Mouse (Mus musculus) heart, adult 2 months (tissue): ENCODE data around the gene Cubn. TPM values are rescaled to one million over a fixed set of nuclear protein-coding genes. Genes with fewer than 3 reads are reported as not detected.
A peak's percentile ranks its signal among the peaks of the same experiment; 100 is the strongest.

Experiments used
- DNase-seq, 2 experiments: peaks; one replicate each; pipeline ENCODE4 v3.0.0; 2021
- H3K27ac ChIP-seq: fragments of 200-600 bp; 2 replicates; pipeline ENCODE4 v1.8.1; 2022
- H3K27me3 ChIP-seq: fragments of 200-500 bp; 2 replicates; pipeline ENCODE4 v1.6.1; 2012; ENCODE audit warnings: mild to moderate bottlenecking, low read length, inconsistent platforms, mixed read lengths; ENCODE audit not compliant: control insufficient read depth, insufficient read depth
- H3K36me3 ChIP-seq: fragments of 200-500 bp; 2 replicates; pipeline ENCODE4 v1.6.1; 2012; ENCODE audit warnings: low read length, inconsistent platforms; ENCODE audit not compliant: control insufficient read depth, insufficient read depth
- H3K4me1 ChIP-seq: fragments of 200-500 bp; 2 replicates; pipeline ENCODE4 v1.6.1; 2011; ENCODE audit warnings: low read length; ENCODE audit not compliant: control insufficient read depth, insufficient read depth
- H3K4me3 ChIP-seq: fragments of 200-600 bp; 2 replicates; pipeline ENCODE4 v1.8.1; 2022
- H3K79me2 ChIP-seq: fragments of 200-500 bp; replicated peaks from 2 replicates; pipeline ENCODE4 v1.6.1; 2012; ENCODE audit warnings: mild to moderate bottlenecking, inconsistent platforms, low read length, moderate library complexity, mixed read lengths; ENCODE audit not compliant: control insufficient read depth, insufficient read depth
- H3K9ac ChIP-seq: fragments of 200-500 bp; 2 replicates; pipeline ENCODE4 v1.6.1; 2012; ENCODE audit warnings: low read depth, mild to moderate bottlenecking, control low read depth, inconsistent platforms, low read length, mixed read lengths
- CTCF ChIP-seq: fragments of 200-600 bp; IDR thresholded peaks from 2 replicates; pipeline ENCODE4 v1.8.1; 2022; ENCODE audit warnings: antibody characterized with exemption, mild to moderate bottlenecking, moderate library complexity
- EP300 ChIP-seq: fragments of 200-500 bp; IDR thresholded peaks from 2 replicates; pipeline ENCODE4 v1.6.1; 2011; ENCODE audit warnings: low read depth, low read length, control low read depth; ENCODE audit not compliant: insufficient read depth
- POLR2A ChIP-seq: fragments of 200-500 bp; IDR thresholded peaks from 2 replicates; pipeline ENCODE4 v1.6.1; 2011; ENCODE audit warnings: mild to moderate bottlenecking, low read depth, low read length, control low read depth; ENCODE audit not compliant: insufficient read depth
- WGBS: fragments of 180-500 bp; shearing (Covaris S2); methylation state at CpG from one replicate; pipeline ENCODE4 v1.1.7; 2018; 5-methylcytosine and 5-hydroxymethylcytosine counted together
- intact Hi-C: fragments of 180-260 bp; cut with DNase I; formaldehyde crosslinking; loops from one replicate; pipeline ENCODE4 v1.15.1; 2025
- long read RNA-seq: library from polyadenylated mRNA; stranded (forward); transcript quantifications from one replicate; pipeline ENCODE4 v2.0.0, GENCODE M21; 2021
- polyA plus RNA-seq: library from polyadenylated mRNA; depleted of rRNA; stranded (reverse); fragments of >200 nt; gene quantifications from 2 replicates; pipeline ENCODE4 v1.2.3, GENCODE M21; 2012; rRNA removed
- total RNA-seq, 2 experiments: library from RNA; stranded (reverse); gene quantifications; 2 replicates each; pipeline ENCODE4 v1.2.3; 2021

Cubn gene
- total RNA-seq (1 to 10 TPM in 1 of 2 experiments, under 1 TPM in 1; 0.81 to 1.1 TPM), polyA plus RNA-seq (0.27 and 0.47 TPM in 2 replicates)
- long read RNA-seq, partial matches to known transcripts: 1 of 1 reads
- long read RNA-seq, other reads (novel, unspliced or antisense): 0 of 1 reads

- WGBS: 69% methylated on average over 8 of the region's 8 CpGs
- no peak for TF ChIP-seq POLR2A
- TF ChIP-seq EP300: no peak
- no peak for TF ChIP-seq CTCF
- Histone ChIP-seq H3K4me1 (no peaks in the 10 kb centered on the region), H3K36me3 (no peaks in the 10 kb centered on the region), H3K27ac (no peak within 1 kb of the TSS), H3K79me2 (no peaks in the 10 kb centered on the region), H3K9ac (no peak within 1 kb of the TSS), H3K4me3 (no peak within 1 kb of the TSS), H3K27me3 (no peaks in the 10 kb centered on the region)
- DNase-seq: no peak
- intact Hi-C loops: no loop called here
Measured at GRCm38 (mm10) chr2:13491734-13492133, at the start of gene Cubn. Gene Cubn, minus strand, starts transcription at chr2:13491813.

- DNase-seq: no peak
- intact Hi-C loops: no loop called here
- no peak for TF ChIP-seq POLR2A
- TF ChIP-seq EP300: no peak
- no peak for TF ChIP-seq CTCF
- Histone ChIP-seq H3K4me3 (no peak overlapping the region), H3K4me1 (peaks cover 1% of the 10 kb centered on the region; the same call in 1 of the 2 replicates), H3K36me3 (no peaks in the 10 kb centered on the region), H3K79me2 (peaks cover 5% of the 10 kb centered on the region; the same call in 1 of the 2 replicates), H3K27me3 (no peaks in the 10 kb centered on the region), H3K27ac (no peak overlapping the region), H3K9ac (no peak overlapping the region)
- WGBS: 92% methylated on average over 1 of the region's 1 CpGs
Measured at GRCm38 (mm10) chr2:13539860-13540259, 48.2 kb upstream of the Cubn start.

GRCm38 (mm10) chr2:13538704-13539377 lies 47.2 kb upstream of the Cubn start:
- H3K79me2 ChIP-seq: peaks cover 5% of the 10 kb centered on the region; the same call in 1 of the 2 replicates
- no peak overlapping the region for H3K27ac ChIP-seq
- H3K4me1 ChIP-seq: peaks cover 1% of the 10 kb centered on the region; the same call in 1 of the 2 replicates
- no peak for DNase-seq
- 56% methylated on average over 6 of the region's 6 CpGs for WGBS
- intact Hi-C loops: no loop called here
- no peaks in the 10 kb centered on the region for H3K36me3 ChIP-seq
- no peak for TF ChIP-seq CTCF
- TF ChIP-seq EP300: no peak
- TF ChIP-seq POLR2A: no peak
- H3K4me3 ChIP-seq: no peak overlapping the region
- no peak overlapping the region for H3K9ac ChIP-seq
- H3K27me3 ChIP-seq: no peaks in the 10 kb centered on the region

- no peak overlapping the region for H3K9ac ChIP-seq
- WGBS: 92% methylated on average over 2 of the region's 2 CpGs
- H3K27me3 ChIP-seq: no peaks in the 10 kb centered on the region
- no peak for TF ChIP-seq EP300
- no peak overlapping the region for H3K4me3 ChIP-seq
- no peaks in the 10 kb centered on the region for H3K36me3 ChIP-seq
- intact Hi-C loops: no loop called here
- no peak overlapping the region for H3K27ac ChIP-seq
- DNase-seq: no peak
- no peaks in the 10 kb centered on the region; the same call in 1 of the 2 replicates for H3K4me1 ChIP-seq
- peaks cover 6% of the 10 kb centered on the region; the same call in 1 of the 2 replicates for H3K79me2 ChIP-seq
Measured at GRCm38 (mm10) chr2:13538258-13538657, 46.6 kb upstream of the Cubn start.

GRCm38 (mm10) chr2:13537733-13538132 lies 46.1 kb upstream of the Cubn start:
- TF ChIP-seq CTCF: peak; percentile 40
- TF ChIP-seq POLR2A: no peak
- TF ChIP-seq EP300: no peak
- no peaks in the 10 kb centered on the region for H3K27me3 ChIP-seq
- intact Hi-C loops: no loop called here
- 30% methylated on average over 2 of the region's 2 CpGs for WGBS
- H3K36me3 ChIP-seq: no peaks in the 10 kb centered on the region
- H3K4me3 ChIP-seq: no peak overlapping the region
- H3K4me1 ChIP-seq: no peaks in the 10 kb centered on the region; the same call in 1 of the 2 replicates
- DNase-seq: no peak
- peaks cover 6% of the 10 kb centered on the region for H3K79me2 ChIP-seq
- H3K9ac ChIP-seq: no peak overlapping the region
- no peak overlapping the region for H3K27ac ChIP-seq

GRCm38 (mm10) chr2:13536747-13537146 lies 45.1 kb upstream of the Cubn start:
- no peak overlapping the region for H3K9ac ChIP-seq
- no peaks in the 10 kb centered on the region for H3K36me3 ChIP-seq
- no peak for TF ChIP-seq POLR2A
- TF ChIP-seq CTCF: peak; percentile 40
- no peak for TF ChIP-seq EP300
- intact Hi-C loops: no loop called here
- no peak for DNase-seq
- H3K4me1 ChIP-seq: no peaks in the 10 kb centered on the region; the same call in 1 of the 2 replicates
- H3K27me3 ChIP-seq: no peaks in the 10 kb centered on the region
- peaks cover 6% of the 10 kb centered on the region for H3K79me2 ChIP-seq
- no peak overlapping the region for H3K4me3 ChIP-seq
- H3K27ac ChIP-seq: no peak overlapping the region
